Mouse (Mus musculus) lung, embryonic 16.5 days (tissue): ENCODE results near the gene Fam228b. TPM values are rescaled to one million over a fixed set of nuclear protein-coding genes. Genes with fewer than 3 reads are reported as not detected.
A peak's percentile ranks its signal among the peaks of the same experiment; 100 is the strongest.
"Not testable (repeated sequence)": the region's sequence is repeated elsewhere in the genome, so short reads cannot be mapped to it uniquely, and the experiment has no call there.

Experiments
- ATAC-seq: fragments of 200-750 bp; cut with Nextera tagmentation; 2 replicates; pipeline ENCODE4 v1.8.0; 2017; ENCODE audit warnings: low read depth, mild to moderate bottlenecking, moderate library complexity
- H3K27ac ChIP-seq: fragments of 300-500 bp; sonication (generic); 2 replicates; pipeline ENCODE4 v1.5.1; 2014; ENCODE audit warnings: mild to moderate bottlenecking, control low read depth, low read length
- H3K27me3 ChIP-seq: fragments of 300-500 bp; sonication (generic); 2 replicates; pipeline ENCODE4 v1.6.1; 2014; ENCODE audit warnings: low read depth, low read length, mixed read lengths; ENCODE audit not compliant: control insufficient read depth, insufficient read depth
- H3K36me3 ChIP-seq: fragments of 300-500 bp; sonication (generic); 2 replicates; pipeline ENCODE4 v1.6.1; 2014; ENCODE audit warnings: low read length; ENCODE audit not compliant: control insufficient read depth, insufficient read depth
- H3K4me1 ChIP-seq: fragments of 300-500 bp; sonication (generic); replicated peaks from 2 replicates; pipeline ENCODE4 v1.6.1; 2014; ENCODE audit warnings: low read length, mixed read lengths; ENCODE audit not compliant: control insufficient read depth, insufficient read depth
- H3K4me2 ChIP-seq: fragments of 300-500 bp; sonication (generic); 2 replicates; pipeline ENCODE4 v1.6.1; 2014; ENCODE audit warnings: low read depth, low read length, control low read depth
- H3K4me3 ChIP-seq: fragments of 300-500 bp; sonication (generic); 2 replicates; pipeline ENCODE4 v1.5.1; 2014; ENCODE audit warnings: mild to moderate bottlenecking, low read length, control low read depth
- H3K9ac ChIP-seq: fragments of 300-500 bp; sonication (generic); 2 replicates; pipeline ENCODE4 v1.6.1; 2014; ENCODE audit warnings: low read length, control low read depth
- H3K9me3 ChIP-seq: fragments of 300-500 bp; sonication (generic); 2 replicates; pipeline ENCODE4 v1.6.1; 2016; ENCODE audit warnings: low read length; ENCODE audit not compliant: control insufficient read depth
- WGBS: fragments of 180-500 bp; shearing (Covaris S2); extraction: QIAGEN DNeasy Blood & Tissue Kit; methylation state at CpG from one replicate; pipeline ENCODE4 v1.1.7; 2014; 5-methylcytosine and 5-hydroxymethylcytosine counted together
- polyA plus RNA-seq: library from polyadenylated mRNA; unstranded; fragments of >200 nt; fragmentation: Nextera tagmentation; extraction: Ambion mirVana; gene quantifications from 2 replicates; pipeline ENCODE4 v1.2.1, GENCODE M21; 2015

The Fam228b gene
- polyA plus RNA-seq, 1 experiment from 2014 or later: 2.8 TPM

- peak overlapping the region; percentile 81 for H3K4me3 ChIP-seq
- H3K9ac ChIP-seq: peak overlapping the region; percentile 90
- peak overlapping the region; percentile 90 for H3K27ac ChIP-seq
- H3K27me3 ChIP-seq: no peaks in the 10 kb centered on the region
- no peaks in the 10 kb centered on the region for H3K9me3 ChIP-seq
- no peaks in the 10 kb centered on the region for H3K36me3 ChIP-seq
- peak overlapping the region; percentile 94 for H3K4me2 ChIP-seq
- WGBS: 20% methylated on average over 13 of the region's 13 CpGs
- H3K4me1 ChIP-seq: no peaks in the 10 kb centered on the region; the same call in 1 of the 2 replicates
- peak; percentile 42 for ATAC-seq
Observed at GRCm38 (mm10) chr12:4769333-4769723, 261 bp upstream of the Fam228b start.

- Histone ChIP-seq H3K9ac (no peak overlapping the region), H3K4me3 (no peak overlapping the region), H3K27me3 (no peaks in the 10 kb centered on the region), H3K4me2 (no peak overlapping the region), H3K27ac (no peak overlapping the region), H3K9me3 (no peaks in the 10 kb centered on the region), H3K4me1 (no peaks in the 10 kb centered on the region), H3K36me3 (no peaks in the 10 kb centered on the region)
- 94% methylated on average over 1 of the region's 1 CpGs for WGBS
- no peak for ATAC-seq
Observed at GRCm38 (mm10) chr12:4757060-4757459, 12.0 kb downstream of the Fam228b start.

- H3K4me1 ChIP-seq, H3K4me3 ChIP-seq, H3K9me3 ChIP-seq, H3K9ac ChIP-seq, H3K27ac ChIP-seq, H3K36me3 ChIP-seq, H3K27me3 ChIP-seq, H3K4me2 ChIP-seq, ATAC-seq: not testable (repeated sequence)
- WGBS: 86% methylated on average over 4 of the region's 4 CpGs
Observed at GRCm38 (mm10) chr12:4754451-4754850, 14.6 kb downstream of the Fam228b start.

GRCm38 (mm10) chr12:4744486-4744885, 24.6 kb downstream of the Fam228b start:
- no peak for ATAC-seq
- Histone ChIP-seq H3K4me3 (no peak overlapping the region), H3K9me3 (no peaks in the 10 kb centered on the region), H3K4me1 (no peaks in the 10 kb centered on the region), H3K9ac (no peak overlapping the region), H3K36me3 (no peaks in the 10 kb centered on the region), H3K4me2 (no peak overlapping the region), H3K27me3 (no peaks in the 10 kb centered on the region), H3K27ac (no peak overlapping the region)
- 85% methylated on average over 10 of the region's 10 CpGs for WGBS

- WGBS: 84% methylated on average over 3 of the region's 3 CpGs
- Histone ChIP-seq H3K4me1 (no peaks in the 10 kb centered on the region), H3K36me3 (no peaks in the 10 kb centered on the region), H3K9ac (no peak overlapping the region), H3K4me2 (no peak overlapping the region), H3K9me3 (no peaks in the 10 kb centered on the region), H3K27ac (no peak overlapping the region), H3K27me3 (no peaks in the 10 kb centered on the region), H3K4me3 (no peak overlapping the region)
- ATAC-seq: no peak
Observed at GRCm38 (mm10) chr12:4742183-4742582, 26.9 kb downstream of the Fam228b start.

DNA sequence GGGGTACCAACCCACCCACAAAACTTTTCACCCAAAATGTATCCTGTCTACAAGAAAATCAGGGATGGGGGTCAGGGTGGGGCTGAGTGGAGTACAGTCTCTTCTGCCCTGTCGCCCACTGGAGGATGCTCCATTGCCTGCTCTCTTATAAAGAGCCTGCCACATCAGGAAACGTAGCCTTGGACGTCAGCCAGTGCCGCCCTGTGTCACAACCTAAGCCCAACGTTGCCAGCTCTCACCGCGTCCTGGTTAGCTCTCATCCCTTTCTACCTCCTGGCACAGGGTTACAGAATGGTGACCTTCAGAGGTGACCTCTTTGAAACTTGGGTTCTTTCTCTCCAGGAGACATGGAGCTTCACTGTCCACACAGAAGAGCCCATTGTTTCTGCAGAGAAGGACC, 28.2 kb downstream of the Fam228b start:
- no peak overlapping the region for H3K4me2 ChIP-seq
- H3K4me1 ChIP-seq: no peaks in the 10 kb centered on the region
- no peaks in the 10 kb centered on the region for H3K36me3 ChIP-seq
- H3K4me3 ChIP-seq: no peak overlapping the region
- no peaks in the 10 kb centered on the region for H3K27me3 ChIP-seq
- ATAC-seq: no peak
- H3K9ac ChIP-seq: no peak overlapping the region
- WGBS: 71% methylated on average over 7 of the region's 7 CpGs
- no peak overlapping the region for H3K27ac ChIP-seq
- no peaks in the 10 kb centered on the region for H3K9me3 ChIP-seq

- Histone ChIP-seq H3K27me3 (no peaks in the 10 kb centered on the region), H3K27ac (no peak within 1 kb of the TSS), H3K9ac (no peak within 1 kb of the TSS), H3K9me3 (no peaks in the 10 kb centered on the region), H3K4me1 (no peaks in the 10 kb centered on the region), H3K4me2 (no peak within 1 kb of the TSS), H3K36me3 (no peaks in the 10 kb centered on the region), H3K4me3 (no peak within 1 kb of the TSS)
- WGBS: 90% methylated on average over 18 of the region's 18 CpGs
- no peak for ATAC-seq
Observed at GRCm38 (mm10) chr12:4738031-4738576, 31.0 kb downstream of the Fam228b start, which contains the start of gene Fam228a. Fam228a (minus strand) TSS chr12:4738430.

- WGBS: 48% methylated on average over 4 of the region's 4 CpGs
- Histone ChIP-seq H3K9me3 (no peaks in the 10 kb centered on the region; the same call in 1 of the 2 replicates), H3K36me3 (no peaks in the 10 kb centered on the region), H3K27ac (no peak overlapping the region), H3K4me3 (no peak overlapping the region), H3K4me2 (no peak overlapping the region), H3K4me1 (0 out of 2 replicates have a peak, but pooled peaks cover 4% of the 10 kb centered on the region), H3K27me3 (no peaks in the 10 kb centered on the region), H3K9ac (no peak overlapping the region)
- no peak for ATAC-seq
Observed at GRCm38 (mm10) chr12:4732332-4732731, 36.7 kb downstream of the Fam228b start.

GRCm38 (mm10) chr12:4731629-4732028, 37.4 kb downstream of the Fam228b start:
- no peaks in the 10 kb centered on the region for H3K27me3 ChIP-seq
- H3K4me2 ChIP-seq: no peak overlapping the region
- WGBS: 47% methylated on average over 4 of the region's 4 CpGs
- H3K27ac ChIP-seq: no peak overlapping the region
- no peaks in the 10 kb centered on the region; the same call in 1 of the 2 replicates for H3K9me3 ChIP-seq
- no peak overlapping the region for H3K4me3 ChIP-seq
- 0 out of 2 replicates have a peak, but pooled peaks cover 4% of the 10 kb centered on the region for H3K4me1 ChIP-seq
- H3K36me3 ChIP-seq: no peaks in the 10 kb centered on the region
- H3K9ac ChIP-seq: no peak overlapping the region
- ATAC-seq: peak; percentile 41; the same call in 1 of the 2 replicates
